Mouse (Mus musculus) kidney, postnatal 0 days (tissue): ENCODE measurements at regions not wholly inside any gene's neighbourhood (a gene's known extent, or its start where the extent isn't known, plus 50 kb on each side); places are given as distances from the start of the nearest gene placed in this dataset.

ENCODE experiments used
- ATAC-seq: fragments of 200-750 bp; cut with Nextera tagmentation; replicated peaks from 2 replicates; pipeline ENCODE4 v1.8.0; 2017; ENCODE audit warnings: low read depth, moderate number of reproducible peaks, moderate TSS enrichment, moderate library complexity; ENCODE audit not compliant: low FRiP score
- DNase-seq: peaks from one replicate; pipeline ENCODE4 v3.0.0-alpha.2; 2016; ENCODE audit warnings: low spot score
- H3K27ac ChIP-seq: fragments of 300-500 bp; sonication (generic); 2 replicates; pipeline ENCODE4 v1.5.1; 2014; ENCODE audit warnings: mild to moderate bottlenecking
- H3K27me3 ChIP-seq: fragments of 300-500 bp; sonication (generic); 2 replicates; pipeline ENCODE4 v1.6.1; 2014; ENCODE audit warnings: low read length, mixed read lengths; ENCODE audit not compliant: insufficient read depth
- H3K36me3 ChIP-seq: fragments of 300-500 bp; sonication (generic); 2 replicates; pipeline ENCODE4 v1.6.1; 2014; ENCODE audit warnings: low read length, mixed read lengths; ENCODE audit not compliant: insufficient read depth
- H3K4me1 ChIP-seq: fragments of 300-500 bp; sonication (generic); replicated peaks from 2 replicates; pipeline ENCODE4 v1.6.1; 2014; ENCODE audit warnings: antibody characterized with exemption, low read length, mixed read lengths; ENCODE audit not compliant: insufficient read depth
- H3K4me2 ChIP-seq: fragments of 300-500 bp; sonication (generic); 2 replicates; pipeline ENCODE4 v1.6.1; 2014; ENCODE audit warnings: mild to moderate bottlenecking, low read length, moderate library complexity, mixed read lengths
- H3K4me3 ChIP-seq: fragments of 300-500 bp; sonication (generic); replicated peaks from 2 replicates; pipeline ENCODE4 v1.5.1; 2014; ENCODE audit warnings: low read depth, low read length
- H3K9ac ChIP-seq: fragments of 300-500 bp; sonication (generic); 2 replicates; pipeline ENCODE4 v1.6.1; 2014; ENCODE audit warnings: low read depth, low read length
- H3K9me3 ChIP-seq: fragments of 300-500 bp; sonication (generic); replicated peaks from 2 replicates; pipeline ENCODE4 v1.6.1; 2016; ENCODE audit warnings: low read length, inconsistent platforms, mixed read lengths
- CTCF ChIP-seq: IDR thresholded peaks from 2 replicates; pipeline ENCODE4 v1.5.1; 2016; ENCODE audit warnings: antibody characterized with exemption, low read depth, mild to moderate bottlenecking, moderate library complexity
- WGBS: fragments of 180-500 bp; shearing (Covaris S2); extraction: QIAGEN DNeasy Blood & Tissue Kit; methylation state at CpG from one replicate; pipeline ENCODE4 v1.1.7; 2014; 5-methylcytosine and 5-hydroxymethylcytosine counted together

- DNase-seq: peak; percentile 90
- WGBS: 1% methylated on average over 15 of the region's 15 CpGs
- H3K27ac ChIP-seq: peak overlapping the region; percentile 89
- H3K4me2 ChIP-seq: peak overlapping the region; percentile 58
- H3K27me3 ChIP-seq: no peaks in the 10 kb centered on the region
- peaks cover 13% of the 10 kb centered on the region; the same call in 1 of the 2 replicates for H3K4me1 ChIP-seq
- H3K4me3 ChIP-seq: peak overlapping the region; percentile 19
- H3K9me3 ChIP-seq: no peaks in the 10 kb centered on the region
- no peak overlapping the region for H3K9ac ChIP-seq
- no peaks in the 10 kb centered on the region for H3K36me3 ChIP-seq
- TF ChIP-seq CTCF: peak; percentile 97
- ATAC-seq: peak; percentile 71
Observed at GRCm38 (mm10) chr5:64505835-64506600, 297.2 kb upstream of the Klf3 start.

GRCm38 (mm10) chr5:64508565-64508964 is 294.6 kb upstream of the Klf3 start:
- Histone ChIP-seq H3K27ac (no peak overlapping the region), H3K27me3 (no peaks in the 10 kb centered on the region)

GRCm38 (mm10) chr5:64513155-64513945 is 289.8 kb upstream of the Klf3 start:
- H3K27ac ChIP-seq: no peak overlapping the region

More at GRCm38 (mm10) chr5:64508565-64508964, 294.6 kb upstream of the Klf3 start:
- Histone ChIP-seq H3K4me3 (no peak overlapping the region), H3K36me3 (no peaks in the 10 kb centered on the region), H3K4me2 (no peak overlapping the region), H3K4me1 (peaks cover 10% of the 10 kb centered on the region; the same call in 1 of the 2 replicates), H3K9ac (no peak overlapping the region), H3K9me3 (no peaks in the 10 kb centered on the region)
- ATAC-seq: no peak
- DNase-seq: no peak
- TF ChIP-seq CTCF: no peak
- WGBS: 57% methylated on average over 2 of the region's 2 CpGs

DNA sequence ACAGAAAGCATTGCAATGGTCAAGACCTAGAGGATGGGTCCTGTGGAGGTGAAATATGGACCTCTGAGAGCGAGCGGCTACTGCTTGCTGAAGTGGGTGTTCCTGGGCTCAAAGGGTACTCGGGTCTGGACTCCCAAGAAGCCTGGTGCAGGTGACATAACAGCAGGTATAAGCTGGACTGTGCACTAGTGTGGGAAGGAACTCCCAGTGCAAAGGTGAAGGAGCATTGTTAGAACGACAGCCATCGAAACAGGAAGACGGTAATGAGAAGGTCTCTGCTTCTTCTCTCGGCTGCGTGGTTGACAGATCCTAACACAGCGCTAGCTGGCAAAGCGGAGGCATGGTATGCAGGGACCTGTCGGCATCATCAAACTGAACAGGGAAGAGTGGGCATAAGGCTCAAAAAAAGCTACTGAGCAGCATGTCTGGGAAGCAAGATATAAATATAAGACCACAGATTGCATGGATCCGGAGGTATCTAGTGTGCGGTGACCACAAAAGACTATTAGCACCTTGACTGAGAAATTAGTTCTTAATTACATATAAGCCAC is 287.0 kb upstream of the Klf3 start:
- no peak overlapping the region for H3K4me2 ChIP-seq
- H3K4me3 ChIP-seq: no peak overlapping the region
- no peak overlapping the region for H3K9ac ChIP-seq
- no peak for TF ChIP-seq CTCF
- H3K27me3 ChIP-seq: no peaks in the 10 kb centered on the region
- H3K4me1 ChIP-seq: no peaks in the 10 kb centered on the region
- peak; percentile 73 for ATAC-seq
- H3K27ac ChIP-seq: no peak overlapping the region
- H3K36me3 ChIP-seq: no peaks in the 10 kb centered on the region
- no peaks in the 10 kb centered on the region for H3K9me3 ChIP-seq
- WGBS: 76% methylated on average over 13 of the region's 13 CpGs
- DNase-seq: no peak

More at GRCm38 (mm10) chr5:64513155-64513945, 289.8 kb upstream of the Klf3 start:
- Histone ChIP-seq H3K27me3 (no peaks in the 10 kb centered on the region), H3K4me1 (no peaks in the 10 kb centered on the region), H3K4me2 (no peak overlapping the region), H3K4me3 (no peak overlapping the region), H3K36me3 (no peaks in the 10 kb centered on the region), H3K9ac (no peak overlapping the region), H3K9me3 (no peaks in the 10 kb centered on the region)
- WGBS: 82% methylated on average over 20 of the region's 20 CpGs
- DNase-seq (no peak), ATAC-seq (no peak)
- no peak for TF ChIP-seq CTCF

DNA sequence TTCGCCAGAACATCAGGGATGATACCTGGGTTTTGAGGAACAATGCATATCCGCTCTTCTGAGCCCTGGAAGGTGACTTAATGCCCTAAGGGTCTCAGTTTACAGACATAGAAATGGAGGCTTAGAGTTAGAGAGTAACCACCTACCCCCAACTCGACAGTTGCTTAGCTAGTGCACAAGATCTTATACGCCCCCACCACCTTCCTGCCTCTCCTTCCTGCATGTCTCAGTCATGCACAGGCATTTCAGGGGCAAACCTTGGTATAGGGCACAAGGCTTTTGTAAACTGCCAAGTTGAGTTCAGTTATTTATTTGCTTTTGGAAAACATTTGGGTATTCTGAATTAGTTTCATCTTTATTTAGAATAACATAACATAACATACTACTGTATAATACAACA is 285.9 kb upstream of the Klf3 start:
- Histone ChIP-seq H3K4me3 (no peak overlapping the region), H3K27ac (no peak overlapping the region), H3K27me3 (no peaks in the 10 kb centered on the region), H3K4me1 (no peaks in the 10 kb centered on the region), H3K9me3 (no peaks in the 10 kb centered on the region), H3K36me3 (no peaks in the 10 kb centered on the region), H3K4me2 (no peak overlapping the region), H3K9ac (no peak overlapping the region)
- WGBS: 78% methylated on average over 4 of the region's 4 CpGs
- no peak for TF ChIP-seq CTCF
- no peak for ATAC-seq
- DNase-seq: no peak

DNA sequence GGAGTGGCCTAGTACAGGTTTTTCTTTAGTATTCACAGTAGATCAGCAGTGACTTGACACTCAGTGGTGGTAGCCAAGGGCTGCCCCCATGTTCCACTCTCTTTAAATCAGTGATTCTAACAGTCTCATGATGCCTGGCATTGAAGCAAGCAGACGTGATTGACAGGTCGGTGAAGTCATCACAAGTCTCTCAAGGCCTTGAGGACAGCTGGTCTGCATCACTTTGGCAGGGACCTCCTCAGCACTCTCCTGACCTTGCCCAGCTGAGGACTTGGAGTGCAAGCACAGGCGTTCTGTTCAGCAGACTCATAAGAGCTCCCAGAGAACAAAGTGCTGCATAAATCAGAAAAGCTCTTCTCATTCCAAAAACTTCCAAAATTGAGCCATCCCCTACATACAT is 285.4 kb upstream of the Klf3 start:
- no peak for ATAC-seq
- no peaks in the 10 kb centered on the region for H3K9me3 ChIP-seq

More for the DNA sequence above, 285.4 kb upstream of the Klf3 start:
- Histone ChIP-seq H3K27ac (no peak overlapping the region), H3K36me3 (no peaks in the 10 kb centered on the region), H3K27me3 (no peaks in the 10 kb centered on the region), H3K4me2 (no peak overlapping the region), H3K4me1 (no peaks in the 10 kb centered on the region), H3K4me3 (no peak overlapping the region), H3K9ac (no peak overlapping the region)
- WGBS: 49% methylated on average over 3 of the region's 3 CpGs
- no peak for TF ChIP-seq CTCF
- DNase-seq: no peak
